Mouse (Mus musculus) liver, embryonic 12.5 days (tissue): ENCODE measurements around the gene Map3k19. TPM values are rescaled to one million over a fixed set of nuclear protein-coding genes. Genes with fewer than 3 reads are reported as not detected.

Experiments
- ATAC-seq: fragments of 200-750 bp; cut with Nextera tagmentation; 2 replicates; pipeline ENCODE4 v1.8.0; 2017; ENCODE audit warnings: moderate number of reproducible peaks, mild to moderate bottlenecking, moderate library complexity
- H3K27ac ChIP-seq: fragments of 300-500 bp; sonication (generic); 2 replicates; pipeline ENCODE4 v1.5.1; 2016; ENCODE audit warnings: mild to moderate bottlenecking
- H3K27me3 ChIP-seq: fragments of 300-500 bp; sonication (generic); replicated peaks from 2 replicates; pipeline ENCODE4 v1.6.1; 2016; ENCODE audit warnings: mild to moderate bottlenecking, moderate library complexity
- H3K36me3 ChIP-seq: fragments of 300-500 bp; sonication (generic); 2 replicates; pipeline ENCODE4 v1.6.1; 2016; ENCODE audit warnings: mild to moderate bottlenecking, moderate library complexity
- H3K4me1 ChIP-seq: fragments of 300-500 bp; sonication (generic); 2 replicates; pipeline ENCODE4 v1.6.1; 2016
- H3K4me2 ChIP-seq: fragments of 300-500 bp; sonication (generic); 2 replicates; pipeline ENCODE4 v1.6.1; 2016; ENCODE audit warnings: mild to moderate bottlenecking, moderate library complexity
- H3K4me3 ChIP-seq: fragments of 300-500 bp; sonication (generic); 2 replicates; pipeline ENCODE4 v1.5.1; 2016; ENCODE audit warnings: mild to moderate bottlenecking, moderate library complexity
- H3K9ac ChIP-seq: fragments of 300-500 bp; sonication (generic); 2 replicates; pipeline ENCODE4 v1.6.1; 2016; ENCODE audit warnings: mild to moderate bottlenecking, moderate library complexity
- H3K9me3 ChIP-seq: fragments of 300-500 bp; sonication (generic); replicated peaks from 2 replicates; pipeline ENCODE4 v1.6.1; 2016; ENCODE audit warnings: mild to moderate bottlenecking, moderate library complexity
- WGBS: fragments of 180-500 bp; shearing (Covaris S2); methylation state at CpG from one replicate; pipeline ENCODE4 v1.1.7; 2016; ENCODE audit not compliant: insufficient replicate concordance; 5-methylcytosine and 5-hydroxymethylcytosine counted together
- polyA plus RNA-seq: library from polyadenylated mRNA; unstranded; fragments of >200 nt; fragmentation: Nextera tagmentation; extraction: Ambion mirVana; gene quantifications from 2 replicates; pipeline ENCODE4 v1.2.1, GENCODE M21; 2016

Map3k19 gene
- not detected in 2 replicates for polyA plus RNA-seq

DNA sequence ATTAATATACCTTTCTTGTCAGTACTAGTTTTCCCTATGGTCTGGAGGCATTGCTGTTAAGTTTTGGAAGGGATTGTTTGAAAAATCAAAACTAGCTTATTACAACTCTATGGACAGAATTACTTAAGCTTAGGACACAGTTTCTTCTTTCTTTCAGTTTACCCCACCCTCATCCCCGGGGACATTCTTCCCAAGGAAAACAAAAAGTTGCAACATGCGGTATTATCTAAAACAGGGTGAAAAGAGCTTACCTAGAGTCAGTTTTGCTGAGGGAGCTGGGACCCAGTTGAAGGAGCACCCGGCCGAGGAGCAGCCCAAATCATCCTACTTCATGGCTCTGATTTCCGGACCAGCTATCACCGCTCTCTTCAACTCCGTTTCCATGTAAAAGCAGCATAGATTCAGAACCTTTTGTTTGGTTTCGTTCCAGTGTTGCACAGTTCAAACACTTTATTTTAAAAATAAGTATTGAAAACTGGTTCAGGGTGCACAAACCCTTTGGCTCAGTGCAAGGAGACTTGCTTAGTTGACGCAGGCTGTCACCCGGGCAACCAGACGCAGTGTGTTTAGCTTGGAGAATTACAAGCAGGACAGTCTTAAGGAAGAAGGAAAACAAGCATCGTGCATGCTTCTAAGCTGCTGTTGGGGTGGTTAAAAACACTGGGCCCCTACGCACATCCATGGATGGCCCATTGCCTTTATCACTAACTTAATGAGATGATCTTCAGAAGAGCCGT lies at the start of gene Map3k19:
Map3k19 (minus strand) TSS at position 546 of the 737 bp plus-strand sequence.
- 74% methylated on average over 14 of the region's 14 CpGs for WGBS
- Histone ChIP-seq H3K27me3 (no peaks in the 10 kb centered on the region), H3K36me3 (no peaks in the 10 kb centered on the region), H3K4me1 (no peaks in the 10 kb centered on the region), H3K9ac (no peak within 1 kb of the TSS), H3K4me3 (no peak within 1 kb of the TSS), H3K4me2 (no peak within 1 kb of the TSS), H3K9me3 (no peaks in the 10 kb centered on the region), H3K27ac (no peak within 1 kb of the TSS)
- no peak for ATAC-seq

DNA sequence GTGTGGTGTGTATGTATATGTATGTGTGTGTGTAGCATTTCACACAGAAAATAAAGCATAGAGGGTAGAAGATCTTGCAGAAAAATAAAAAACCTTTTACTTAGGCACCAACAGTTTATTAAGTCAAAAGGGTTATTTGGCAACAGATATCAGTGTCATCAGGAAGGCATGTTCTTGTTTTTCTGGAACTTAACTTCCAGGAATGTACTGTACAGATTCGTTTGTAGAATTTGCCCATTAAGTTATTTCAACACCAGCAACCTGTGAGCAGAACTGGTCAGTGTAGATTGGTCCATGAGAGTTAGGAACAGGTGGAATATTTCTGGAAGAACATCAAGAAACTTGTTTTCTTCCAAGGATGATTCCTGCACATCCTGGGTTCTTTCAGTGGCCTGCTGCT lies 44.6 kb upstream of the Map3k19 start:
- no peak overlapping the region for H3K27ac ChIP-seq
- H3K4me1 ChIP-seq: no peaks in the 10 kb centered on the region
- no peak overlapping the region for H3K4me3 ChIP-seq
- no peak for ATAC-seq
- H3K27me3 ChIP-seq: no peaks in the 10 kb centered on the region
- H3K9ac ChIP-seq: no peak overlapping the region
- no peak overlapping the region for H3K4me2 ChIP-seq
- H3K36me3 ChIP-seq: peaks cover 9% of the 10 kb centered on the region
- 59% methylated on average over 1 of the region's 1 CpGs for WGBS
- H3K9me3 ChIP-seq: no peaks in the 10 kb centered on the region

DNA sequence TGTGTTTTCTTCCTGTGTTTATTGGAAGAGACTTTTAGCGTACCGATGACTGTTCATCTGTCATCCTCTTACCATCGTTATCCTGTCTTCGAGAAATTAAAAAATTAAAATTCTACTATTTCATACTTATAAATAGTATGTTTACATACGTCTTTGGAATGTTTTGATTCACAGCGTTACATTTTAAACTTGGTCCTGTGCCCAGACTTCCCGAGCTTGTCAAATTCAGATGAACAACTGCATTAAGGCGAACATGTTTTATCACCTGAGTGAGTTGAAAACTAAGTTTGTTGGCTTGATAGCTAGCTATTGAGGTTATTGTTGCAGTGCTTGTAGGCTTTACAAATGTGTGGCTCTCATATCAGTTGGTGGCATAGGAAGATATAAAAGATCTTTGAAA lies 14.4 kb upstream of the Map3k19 start:
- H3K36me3 ChIP-seq: peaks cover 29% of the 10 kb centered on the region
- peaks cover 21% of the 10 kb centered on the region for H3K4me1 ChIP-seq
- H3K4me3 ChIP-seq: peak overlapping the region; percentile 78
- peak overlapping the region; percentile 78 for H3K27ac ChIP-seq
- 32% methylated on average over 8 of the region's 8 CpGs for WGBS
- peak overlapping the region; percentile 76 for H3K9ac ChIP-seq
- no peaks in the 10 kb centered on the region for H3K9me3 ChIP-seq
- no peak for ATAC-seq
- no peaks in the 10 kb centered on the region for H3K27me3 ChIP-seq
- peak overlapping the region; percentile 77 for H3K4me2 ChIP-seq

DNA sequence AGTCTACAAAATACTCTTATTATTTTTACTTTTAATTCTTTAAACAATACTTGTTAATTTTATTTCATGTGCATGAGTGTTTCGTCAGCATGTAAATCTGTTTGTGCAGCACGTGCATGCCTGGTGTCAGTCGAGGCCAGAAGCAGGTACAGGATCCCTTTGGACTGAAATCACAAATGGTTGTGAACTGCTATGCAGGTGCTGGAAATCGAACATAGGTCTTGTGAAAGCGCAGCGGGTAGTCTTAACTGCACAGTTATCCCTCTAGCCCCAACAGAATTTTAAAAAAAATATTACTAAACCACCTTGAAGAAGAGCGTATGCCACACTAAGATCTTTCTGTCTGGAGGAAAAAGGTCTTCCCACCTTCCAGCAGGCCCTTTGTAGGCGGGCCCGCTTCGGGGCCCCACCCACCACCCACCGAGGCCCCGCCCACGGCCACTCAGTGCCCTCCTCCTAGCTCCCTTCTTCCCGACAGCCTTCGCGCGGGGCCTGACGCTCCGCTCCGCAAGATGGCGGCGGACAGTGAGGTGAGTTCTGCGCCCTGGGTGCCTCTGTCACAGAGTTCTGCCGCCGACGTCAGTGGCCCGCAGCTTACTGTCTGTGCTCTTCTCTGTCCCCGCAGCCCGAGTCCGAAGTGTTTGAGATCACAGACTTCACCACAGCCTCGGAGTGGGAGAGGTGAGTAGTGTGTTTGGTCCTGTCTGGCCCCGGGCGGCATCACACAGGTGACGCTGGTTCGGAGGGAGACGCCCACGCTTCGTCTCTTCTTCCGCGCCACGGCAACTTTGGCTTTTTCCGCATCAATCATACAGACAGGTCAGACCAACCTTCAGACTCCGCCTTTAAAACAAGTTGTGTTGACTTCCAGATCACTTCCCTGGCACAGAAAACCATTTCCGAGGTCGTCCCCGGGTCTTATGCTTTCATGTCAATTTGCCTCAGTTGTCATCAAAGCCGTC lies 13.8 kb upstream of the Map3k19 start, which contains the start of gene Rab3gap1:
Rab3gap1 (plus strand) TSS at position 474 of the 962 bp plus-strand sequence.
- H3K27ac ChIP-seq: peak within 1 kb of the TSS; percentile 78
- peak; percentile 99 for ATAC-seq
- no peaks in the 10 kb centered on the region for H3K9me3 ChIP-seq
- H3K4me1 ChIP-seq: peaks cover 21% of the 10 kb centered on the region
- H3K27me3 ChIP-seq: no peaks in the 10 kb centered on the region
- H3K9ac ChIP-seq: peak within 1 kb of the TSS; percentile 76
- peak within 1 kb of the TSS; percentile 77 for H3K4me2 ChIP-seq
- H3K36me3 ChIP-seq: peaks cover 24% of the 10 kb centered on the region
- H3K4me3 ChIP-seq: peak within 1 kb of the TSS; percentile 78
- 9% methylated on average over 47 of the region's 47 CpGs for WGBS

DNA sequence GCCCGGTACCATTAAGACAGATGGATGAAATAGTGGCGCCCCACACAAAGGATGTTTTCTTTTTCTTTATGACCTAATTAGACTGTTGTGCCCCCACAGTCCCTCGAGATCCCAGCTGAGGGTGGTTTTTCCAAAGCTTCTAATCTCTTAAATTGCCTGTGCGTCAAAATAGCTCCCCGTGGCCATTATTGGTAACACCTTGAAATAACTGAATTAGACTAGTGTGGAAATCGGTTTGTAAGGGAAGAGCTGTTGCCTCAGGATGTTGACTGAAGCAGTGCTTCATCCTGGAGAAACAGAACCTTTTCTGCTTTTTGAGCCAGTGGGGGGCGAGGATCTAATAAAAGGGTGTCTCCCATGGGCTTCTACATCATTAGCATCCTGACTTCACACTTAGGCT lies 9.0 kb upstream of the Map3k19 start:
- 65% methylated on average over 7 of the region's 7 CpGs for WGBS
- Histone ChIP-seq H3K36me3 (no peaks in the 10 kb centered on the region), H3K27ac (no peak overlapping the region), H3K4me3 (no peak overlapping the region), H3K9ac (no peak overlapping the region), H3K27me3 (no peaks in the 10 kb centered on the region), H3K4me1 (peaks cover 5% of the 10 kb centered on the region; the same call in 1 of the 2 replicates), H3K9me3 (no peaks in the 10 kb centered on the region), H3K4me2 (no peak overlapping the region)
- ATAC-seq: no peak

DNA sequence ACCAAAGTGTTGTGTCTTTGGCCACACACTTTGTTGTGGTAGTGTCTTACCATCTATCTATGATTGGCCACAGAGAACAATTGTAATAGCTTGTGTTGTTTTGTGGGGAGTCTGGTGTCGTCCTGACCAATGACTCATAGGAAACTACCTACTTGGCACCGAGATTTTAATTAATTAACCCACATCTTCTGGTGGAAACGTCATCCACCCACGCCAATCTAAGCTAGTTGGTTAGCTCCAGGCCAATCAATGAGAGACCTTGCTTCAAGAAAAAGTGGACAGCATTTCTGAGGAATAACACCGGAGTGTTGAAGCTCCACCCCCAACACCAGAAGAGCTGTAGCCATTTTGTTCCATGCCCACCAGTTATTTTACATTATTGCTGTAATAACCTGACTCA lies 7.1 kb upstream of the Map3k19 start:
- H3K27ac ChIP-seq: no peak overlapping the region
- H3K4me2 ChIP-seq: no peak overlapping the region
- no peaks in the 10 kb centered on the region for H3K9me3 ChIP-seq
- no peaks in the 10 kb centered on the region for H3K4me1 ChIP-seq
- 69% methylated on average over 5 of the region's 5 CpGs for WGBS
- H3K4me3 ChIP-seq: no peak overlapping the region
- no peaks in the 10 kb centered on the region for H3K27me3 ChIP-seq
- ATAC-seq: no peak
- no peaks in the 10 kb centered on the region for H3K36me3 ChIP-seq
- no peak overlapping the region for H3K9ac ChIP-seq

DNA sequence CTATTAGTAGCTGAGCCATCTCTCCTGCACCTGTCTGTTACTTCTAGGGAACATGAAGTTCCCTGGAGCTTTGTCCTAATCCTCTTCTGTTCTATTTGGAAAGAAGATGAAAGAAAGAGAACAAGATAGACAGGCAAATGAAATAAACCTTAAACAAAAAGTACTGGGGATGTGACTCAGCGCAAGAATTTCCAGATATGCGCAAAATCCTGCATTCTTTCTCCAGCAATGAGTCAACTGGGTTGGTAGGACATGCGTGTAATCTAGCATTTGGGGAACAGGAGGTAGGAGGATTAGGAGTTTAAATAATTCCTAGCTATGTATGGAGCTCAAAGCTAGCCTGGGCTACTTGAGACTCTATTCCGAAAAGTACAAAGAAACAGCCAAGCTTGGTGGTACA lies 5.7 kb upstream of the Map3k19 start:
- H3K27ac ChIP-seq: no peak overlapping the region
- WGBS: 81% methylated on average over 4 of the region's 4 CpGs
- no peak overlapping the region for H3K9ac ChIP-seq
- no peaks in the 10 kb centered on the region for H3K9me3 ChIP-seq
- H3K4me2 ChIP-seq: no peak overlapping the region
- ATAC-seq: no peak
- H3K4me3 ChIP-seq: no peak overlapping the region
- H3K36me3 ChIP-seq: no peaks in the 10 kb centered on the region
- H3K27me3 ChIP-seq: no peaks in the 10 kb centered on the region
- H3K4me1 ChIP-seq: no peaks in the 10 kb centered on the region

DNA sequence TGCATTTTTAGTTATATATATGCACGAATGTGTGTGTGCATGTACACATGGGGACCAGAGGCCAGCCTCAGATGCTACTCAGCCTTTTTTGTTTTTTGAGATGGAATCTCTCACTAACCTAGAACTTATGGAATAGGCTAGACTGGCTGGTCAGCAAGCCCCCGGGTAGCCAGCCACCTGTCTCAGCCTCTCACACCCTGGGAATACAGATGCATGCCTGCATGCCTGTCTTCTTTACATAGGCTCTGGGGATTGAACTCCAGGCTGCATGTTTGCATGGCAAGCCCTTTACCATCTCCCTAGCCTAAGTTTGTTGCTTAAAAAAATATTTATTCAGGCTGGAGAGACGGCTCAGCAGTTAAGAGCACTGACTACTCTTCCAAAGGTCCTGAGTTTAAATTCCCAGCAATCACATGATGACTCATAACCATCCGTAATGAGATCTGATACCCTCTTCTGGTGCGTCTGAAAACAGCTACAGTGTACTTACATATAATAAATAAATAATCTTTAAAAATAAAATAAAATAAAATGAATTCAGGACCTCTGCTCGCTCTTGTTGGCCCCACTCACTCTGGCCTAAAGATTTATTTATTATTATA lies 5.1 kb upstream of the Map3k19 start:
- WGBS: 63% methylated on average over 6 of the region's 6 CpGs
- no peak overlapping the region for H3K4me3 ChIP-seq
- H3K27ac ChIP-seq: no peak overlapping the region
- no peaks in the 10 kb centered on the region for H3K4me1 ChIP-seq
- H3K27me3 ChIP-seq: no peaks in the 10 kb centered on the region
- no peak for ATAC-seq
- no peaks in the 10 kb centered on the region for H3K9me3 ChIP-seq
- H3K4me2 ChIP-seq: no peak overlapping the region
- H3K9ac ChIP-seq: no peak overlapping the region
- H3K36me3 ChIP-seq: no peaks in the 10 kb centered on the region

DNA sequence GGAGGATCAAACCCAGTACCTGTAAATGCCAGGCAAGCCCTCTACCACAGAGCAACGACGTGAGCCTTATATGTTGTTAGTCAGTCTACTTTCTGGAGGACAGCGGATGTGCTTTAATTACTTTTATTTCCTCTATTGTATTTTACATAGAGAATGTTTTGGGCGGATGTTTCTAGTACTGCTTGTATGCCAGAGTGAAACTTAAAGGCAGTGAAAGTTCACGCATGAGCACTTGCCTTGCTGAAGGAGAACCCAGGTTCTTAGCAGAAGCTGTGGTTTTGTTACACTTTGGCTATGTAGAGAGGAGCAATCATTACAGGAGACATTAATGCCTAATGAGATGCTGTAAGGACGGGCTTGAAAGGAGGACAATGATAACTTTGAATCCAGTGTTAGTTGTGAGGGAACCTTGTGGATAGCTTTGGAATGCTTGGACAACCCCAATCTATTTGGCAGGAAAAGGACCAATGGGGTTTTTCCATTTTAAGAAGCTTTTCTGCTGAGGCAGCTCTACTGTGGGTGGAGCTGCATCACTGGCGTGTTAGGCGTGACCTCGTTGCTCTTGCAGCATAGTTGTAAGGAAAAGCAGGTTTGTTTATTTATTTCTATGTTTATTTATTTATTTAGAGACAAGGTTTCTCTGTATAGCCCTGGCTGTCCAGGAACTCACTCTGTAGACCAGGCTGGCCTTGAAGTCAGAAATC lies 4.3 kb upstream of the Map3k19 start:
- Histone ChIP-seq H3K4me3 (no peak overlapping the region), H3K36me3 (no peaks in the 10 kb centered on the region), H3K27ac (no peak overlapping the region), H3K4me1 (no peaks in the 10 kb centered on the region), H3K9me3 (no peaks in the 10 kb centered on the region), H3K4me2 (no peak overlapping the region), H3K27me3 (no peaks in the 10 kb centered on the region), H3K9ac (no peak overlapping the region)
- WGBS: 68% methylated on average over 9 of the region's 9 CpGs
- ATAC-seq: no peak

DNA sequence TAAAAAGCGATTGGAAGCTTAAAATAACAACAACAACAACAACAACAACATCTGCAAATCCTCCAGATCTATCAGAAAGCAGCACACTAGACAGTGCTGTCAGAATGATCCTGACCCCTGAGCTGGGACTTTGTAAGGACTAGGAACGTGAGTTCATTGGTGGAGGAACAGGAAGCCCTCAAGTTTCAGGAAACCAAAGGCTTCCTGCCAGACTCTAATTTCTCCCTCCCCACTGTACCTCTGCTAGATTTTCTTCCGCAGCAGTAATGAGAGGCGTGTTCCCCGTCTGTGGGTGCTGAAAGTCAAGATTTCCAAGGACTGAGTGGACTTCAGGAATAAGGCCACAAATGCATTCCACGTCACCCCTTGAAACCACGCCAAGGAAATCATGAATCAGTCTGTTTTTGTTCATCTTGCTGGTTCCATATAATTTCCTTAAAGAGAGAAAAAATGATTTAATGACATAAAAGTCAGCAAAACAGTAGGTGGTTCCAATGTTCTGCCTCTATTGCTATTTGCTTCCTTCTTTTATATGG lies 4.7 kb downstream of the Map3k19 start:
- Histone ChIP-seq H3K4me2 (no peak overlapping the region), H3K36me3 (no peaks in the 10 kb centered on the region), H3K4me1 (peaks cover 5% of the 10 kb centered on the region), H3K27ac (no peak overlapping the region), H3K9me3 (no peaks in the 10 kb centered on the region), H3K9ac (no peak overlapping the region), H3K27me3 (no peaks in the 10 kb centered on the region), H3K4me3 (no peak overlapping the region)
- no peak for ATAC-seq
- 35% methylated on average over 7 of the region's 7 CpGs for WGBS

DNA sequence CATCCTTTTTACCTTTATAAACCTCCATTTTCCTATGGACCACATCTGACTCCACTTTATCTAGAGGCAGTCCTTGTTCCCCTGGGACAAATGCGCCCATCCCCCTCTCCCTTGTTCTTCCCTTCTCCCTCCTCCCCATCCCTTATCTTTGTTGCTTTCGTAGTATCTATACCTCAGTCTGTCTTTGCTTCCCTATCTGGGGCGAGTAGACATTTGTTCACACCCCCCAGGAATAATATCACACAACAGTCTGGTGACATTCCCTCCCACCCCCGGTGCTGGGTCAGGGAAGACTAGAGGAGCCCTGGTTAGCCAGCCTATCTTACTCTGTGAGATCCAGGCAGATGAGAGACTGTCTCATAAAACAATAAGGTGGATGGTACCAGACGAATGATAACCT lies 9.4 kb downstream of the Map3k19 start:
- 31% methylated on average over 5 of the region's 5 CpGs for WGBS
- Histone ChIP-seq H3K4me2 (no peak overlapping the region), H3K27ac (no peak overlapping the region), H3K4me3 (no peak overlapping the region), H3K36me3 (no peaks in the 10 kb centered on the region), H3K27me3 (no peaks in the 10 kb centered on the region), H3K9me3 (no peaks in the 10 kb centered on the region), H3K4me1 (peaks cover 5% of the 10 kb centered on the region), H3K9ac (no peak overlapping the region)
- ATAC-seq: peak; percentile 74
